Mouse (Mus musculus) erythroid progenitor cell, adult 5-6 weeks (primary cell): Measurements from ENCODE around the gene Tbrg4. TPM values are rescaled to one million over a fixed set of nuclear protein-coding genes. Genes with fewer than 3 reads are reported as not detected.
A peak's percentile ranks its signal among the peaks of the same experiment; 100 is the strongest.

ENCODE experiments used
- ATAC-seq: replicated peaks from 2 replicates; pipeline ENCODE4 v1.8.0; 2016; ENCODE audit warnings: moderate number of reproducible peaks, mild to moderate bottlenecking, moderate TSS enrichment, inconsistent platforms; ENCODE audit not compliant: poor library complexity, low FRiP score, severe bottlenecking
- total RNA-seq, 2 experiments: library from RNA; stranded (forward) in 1 of 2; stranded (reverse) in 1 of 2; fragments of 150-400 nt in 1 of 2; fragments of 186-747, 209-891 nt in 1 of 2; gene quantifications; 2 replicates each; pipeline versions ENCODE4 v1.2.3 to v1.2.4; 2015 to 2017; ENCODE audit warnings: low replicate concordance in 2 of 2

Tbrg4 gene
- total RNA-seq, 2 experiments from 2014 or later, result 9.2 to 21.8 TPM

GRCm38 (mm10) chr11:6624619-6625382 lies 1.1 kb downstream of the Tbrg4 start:
- no peak for ATAC-seq

GRCm38 (mm10) chr11:6623704-6624103 lies 2.2 kb downstream of the Tbrg4 start:
- no peak for ATAC-seq

GRCm38 (mm10) chr11:6615250-6616205 lies 10.3 kb downstream of the Tbrg4 start:
- no peak for ATAC-seq

GRCm38 (mm10) chr11:6605491-6606399 lies 20.1 kb downstream of the Tbrg4 start, which contains the start of gene Nacad:
TSS of gene Nacad (minus strand) at chr11:6606053.
- no peak for ATAC-seq

- ATAC-seq, result no peak
Measured at GRCm38 (mm10) chr11:6605021-6605481, 20.8 kb downstream of the Tbrg4 start.

GRCm38 (mm10) chr11:6604604-6604936 lies 21.3 kb downstream of the Tbrg4 start:
- no peak for ATAC-seq

GRCm38 (mm10) chr11:6603887-6604603 lies 21.8 kb downstream of the Tbrg4 start:
- no peak for ATAC-seq

- no peak for ATAC-seq
Measured at GRCm38 (mm10) chr11:6603224-6603623, 22.6 kb downstream of the Tbrg4 start.

GRCm38 (mm10) chr11:6602662-6603061 lies 23.2 kb downstream of the Tbrg4 start:
- ATAC-seq, result no peak

- ATAC-seq, result no peak
Measured at GRCm38 (mm10) chr11:6601649-6602480, 24.0 kb downstream of the Tbrg4 start.

- peak; percentile 58 for ATAC-seq
Measured at GRCm38 (mm10) chr11:6600284-6600944, 25.5 kb downstream of the Tbrg4 start.

GRCm38 (mm10) chr11:6599831-6600230 lies 26.0 kb downstream of the Tbrg4 start:
- ATAC-seq, result no peak

GRCm38 (mm10) chr11:6599011-6599681 lies 26.7 kb downstream of the Tbrg4 start:
- ATAC-seq, result 0 out of 2 replicates have a peak, but pooled peaks have one; percentile 26

GRCm38 (mm10) chr11:6598191-6598889 lies 27.5 kb downstream of the Tbrg4 start:
- no peak for ATAC-seq

GRCm38 (mm10) chr11:6597523-6597922 lies 28.3 kb downstream of the Tbrg4 start:
- no peak for ATAC-seq

- no peak for ATAC-seq
Measured at GRCm38 (mm10) chr11:6596616-6597015, 29.3 kb downstream of the Tbrg4 start.

- ATAC-seq, result no peak
Measured at GRCm38 (mm10) chr11:6596205-6596604, 29.7 kb downstream of the Tbrg4 start.
